Mouse (Mus musculus): Measurements from ENCODE around the gene Ldb3. TPM values are rescaled to one million over a fixed set of nuclear protein-coding genes. Genes with fewer than 3 reads are reported as not detected.

Ldb3 gene
- polyA plus RNA-seq (2016; fragmentation: Nextera tagmentation; extraction: Ambion mirVana), result 1.1 and 1.6 TPM in 2 replicates

GRCm38 (mm10) chr14:34588498-34588897 lies at the start of gene Ldb3:
Gene Ldb3, minus strand, starts transcription at chr14:34588682.
- no peak within 1 kb of the TSS for H3K9ac ChIP-seq
- no peaks in the 10 kb centered on the region for H3K9me3 ChIP-seq
- H3K4me1 ChIP-seq, result peaks cover 9% of the 10 kb centered on the region
- ATAC-seq (ENCODE audit: insufficient number of reproducible peaks, insufficient read depth, low FRiP score, low TSS enrichment), result no peak
- WGBS, result 62% methylated on average over 8 of the region's 8 CpGs
- no peak within 1 kb of the TSS for H3K27ac ChIP-seq
- no peak within 1 kb of the TSS for H3K4me3 ChIP-seq
- H3K27me3 ChIP-seq, result no peaks in the 10 kb centered on the region
- H3K36me3 ChIP-seq, result no peaks in the 10 kb centered on the region
- no peak within 1 kb of the TSS for H3K4me2 ChIP-seq (replicated peaks)

- no peaks in the 10 kb centered on the region for H3K27me3 ChIP-seq
- H3K27ac ChIP-seq, result no peak overlapping the region
- H3K9me3 ChIP-seq, result no peaks in the 10 kb centered on the region
- no peak overlapping the region for H3K9ac ChIP-seq
- ATAC-seq (ENCODE audit: insufficient number of reproducible peaks, insufficient read depth, low FRiP score, low TSS enrichment), result no peak
- H3K4me3 ChIP-seq, result no peak overlapping the region
- H3K36me3 ChIP-seq, result no peaks in the 10 kb centered on the region
- 86% methylated on average over 6 of the region's 6 CpGs for WGBS
- no peaks in the 10 kb centered on the region for H3K4me1 ChIP-seq
- H3K4me2 ChIP-seq (replicated peaks), result no peak overlapping the region
These were observed 47.2 kb upstream of the Ldb3 start for GRCm38 (mm10) chr14:34635721-34636120.

GRCm38 (mm10) chr14:34635192-34635591 lies 46.7 kb upstream of the Ldb3 start:
- no peak for ATAC-seq (ENCODE audit: insufficient number of reproducible peaks, insufficient read depth, low FRiP score, low TSS enrichment)
- WGBS, result 24% methylated on average over 7 of the region's 7 CpGs
- H3K4me2 ChIP-seq (replicated peaks), result no peak overlapping the region
- no peaks in the 10 kb centered on the region for H3K27me3 ChIP-seq
- H3K9me3 ChIP-seq, result no peaks in the 10 kb centered on the region
- H3K4me3 ChIP-seq, result no peak overlapping the region
- no peak overlapping the region for H3K9ac ChIP-seq
- H3K4me1 ChIP-seq, result no peaks in the 10 kb centered on the region
- no peak overlapping the region for H3K27ac ChIP-seq
- no peaks in the 10 kb centered on the region for H3K36me3 ChIP-seq

DNA sequence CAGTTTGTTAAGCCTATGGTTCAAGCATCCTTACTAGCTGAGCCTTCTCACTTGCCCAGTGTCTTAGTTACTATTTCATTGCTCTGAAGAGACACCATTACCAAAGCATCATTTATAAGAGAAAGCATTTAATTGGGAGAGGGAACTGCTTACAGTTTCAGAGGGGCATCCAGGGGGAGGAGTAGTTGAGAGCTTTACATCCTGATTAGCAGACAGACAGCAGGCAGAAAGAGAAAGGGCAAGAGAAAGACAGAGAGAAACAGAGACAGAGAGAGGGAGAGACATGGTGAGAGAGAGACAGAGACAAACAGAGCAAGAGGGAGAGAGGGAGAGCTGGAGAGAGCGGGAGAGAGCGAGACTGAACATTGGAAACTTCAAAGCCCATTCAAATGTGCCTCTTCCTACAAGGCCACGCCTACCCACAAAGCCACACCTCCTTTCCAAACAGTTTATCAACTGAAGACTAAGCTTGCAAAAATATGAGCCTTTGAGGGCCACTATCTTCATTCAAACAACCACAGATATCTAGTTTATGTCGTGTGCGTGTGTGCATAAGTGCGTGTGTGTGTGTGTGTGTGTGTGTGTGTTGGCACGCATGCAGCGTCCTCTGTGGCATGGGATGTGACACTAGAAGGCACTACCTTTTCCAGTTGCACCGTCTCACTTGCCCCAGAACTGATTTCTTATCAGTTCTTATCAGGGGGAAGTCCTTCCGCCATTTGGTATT lies 44.4 kb upstream of the Ldb3 start:
- Histone ChIP-seq H3K36me3 (no peaks in the 10 kb centered on the region), H3K9me3 (no peaks in the 10 kb centered on the region), H3K4me2 (replicated peaks) (no peak overlapping the region), H3K27me3 (no peaks in the 10 kb centered on the region), H3K9ac (no peak overlapping the region), H3K4me1 (no peaks in the 10 kb centered on the region), H3K4me3 (no peak overlapping the region), H3K27ac (no peak overlapping the region)
- WGBS, result 73% methylated on average over 10 of the region's 10 CpGs
- ATAC-seq (ENCODE audit: insufficient number of reproducible peaks, insufficient read depth, low FRiP score, low TSS enrichment), result no peak

GRCm38 (mm10) chr14:34626824-34627223 lies 38.3 kb upstream of the Ldb3 start:
- Histone ChIP-seq H3K4me1 (no peaks in the 10 kb centered on the region), H3K4me2 (replicated peaks) (no peak overlapping the region), H3K4me3 (no peak overlapping the region), H3K27ac (no peak overlapping the region), H3K36me3 (no peaks in the 10 kb centered on the region), H3K9ac (no peak overlapping the region), H3K27me3 (no peaks in the 10 kb centered on the region), H3K9me3 (no peaks in the 10 kb centered on the region)
- 83% methylated on average over 7 of the region's 7 CpGs for WGBS
- no peak for ATAC-seq (ENCODE audit: insufficient number of reproducible peaks, insufficient read depth, low FRiP score, low TSS enrichment)

DNA sequence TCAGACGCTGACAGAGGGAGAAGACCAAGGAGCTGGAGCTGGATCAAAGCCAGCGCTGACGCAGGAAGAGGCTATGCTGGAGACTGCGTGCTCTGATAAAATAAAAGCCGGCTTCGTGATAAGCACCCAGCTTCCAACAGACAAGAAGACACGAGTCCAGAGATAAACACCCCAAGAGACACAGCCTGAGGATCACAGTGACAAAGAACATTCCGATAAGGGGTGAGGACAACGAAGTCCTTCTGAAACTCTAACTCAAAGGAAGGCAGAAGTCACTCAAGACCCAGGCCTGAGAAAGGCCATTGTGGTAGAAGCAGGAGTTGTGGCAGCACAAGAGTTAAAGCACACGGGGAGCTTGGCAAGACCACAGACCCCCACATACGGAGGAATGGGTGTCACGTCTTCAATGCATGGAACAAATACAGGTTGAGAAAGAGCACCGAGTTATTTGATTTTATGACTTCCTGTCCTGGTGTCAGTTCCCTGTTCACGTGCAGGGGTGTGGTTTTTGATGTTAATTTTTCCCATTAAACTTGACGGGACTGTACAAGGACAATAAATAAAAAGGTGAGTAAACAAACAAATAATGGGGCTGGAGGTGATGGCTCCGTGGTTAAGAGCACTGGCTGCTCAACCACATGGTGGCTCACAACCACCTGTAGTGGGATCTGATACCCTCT lies 35.2 kb upstream of the Ldb3 start:
- Histone ChIP-seq H3K4me2 (replicated peaks) (no peak overlapping the region), H3K9ac (no peak overlapping the region), H3K36me3 (no peaks in the 10 kb centered on the region), H3K27ac (no peak overlapping the region), H3K9me3 (no peaks in the 10 kb centered on the region), H3K4me1 (no peaks in the 10 kb centered on the region), H3K4me3 (no peak overlapping the region), H3K27me3 (no peaks in the 10 kb centered on the region)
- no peak for ATAC-seq (ENCODE audit: insufficient number of reproducible peaks, insufficient read depth, low FRiP score, low TSS enrichment)
- 79% methylated on average over 16 of the region's 16 CpGs for WGBS

- 86% methylated on average over 5 of the region's 5 CpGs for WGBS
- H3K27me3 ChIP-seq, result no peaks in the 10 kb centered on the region
- no peak for ATAC-seq (ENCODE audit: insufficient number of reproducible peaks, insufficient read depth, low FRiP score, low TSS enrichment)
These were observed 34.6 kb upstream of the Ldb3 start for GRCm38 (mm10) chr14:34623074-34623473.

DNA sequence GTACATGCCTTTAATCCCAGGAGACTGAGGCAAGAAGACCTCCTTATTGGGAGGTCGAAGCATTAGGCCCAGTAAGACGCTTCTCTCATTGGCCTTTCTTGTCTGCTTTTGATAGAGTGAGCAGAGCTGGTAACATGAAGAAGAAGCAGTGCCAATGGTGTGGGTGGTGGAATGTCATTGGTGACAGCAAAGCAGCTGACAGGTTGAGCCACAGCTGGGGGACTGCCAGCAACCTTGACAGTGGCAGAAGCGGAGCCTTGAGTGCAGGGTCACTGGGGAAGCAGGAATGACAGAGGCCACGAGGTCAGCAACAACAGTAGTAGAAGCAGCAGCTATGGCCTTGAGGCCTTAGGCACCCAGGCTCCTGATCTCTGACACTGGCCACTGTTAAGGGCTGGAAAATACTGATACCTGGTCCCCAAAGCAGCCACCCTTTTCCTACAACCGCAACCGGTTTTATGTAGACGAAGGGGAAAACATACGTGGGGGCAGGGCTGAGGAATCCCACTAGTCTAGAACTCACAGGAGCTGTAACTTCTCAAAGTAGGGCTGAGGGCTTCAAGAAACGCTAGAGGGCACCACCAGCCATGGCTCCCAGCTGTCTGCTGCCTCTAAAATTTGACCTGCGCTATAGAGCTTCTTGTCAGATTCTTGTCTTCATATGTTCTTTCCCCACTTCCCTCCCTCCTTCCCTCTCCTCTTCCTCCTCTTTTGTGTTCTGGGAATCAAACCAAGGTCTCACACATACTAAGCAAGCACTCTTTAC lies 32.3 kb upstream of the Ldb3 start:
- no peaks in the 10 kb centered on the region for H3K4me1 ChIP-seq
- peaks cover 4% of the 10 kb centered on the region for H3K27me3 ChIP-seq
- H3K4me2 ChIP-seq (replicated peaks), result no peak overlapping the region
- no peaks in the 10 kb centered on the region for H3K36me3 ChIP-seq
- no peak overlapping the region for H3K27ac ChIP-seq
- no peaks in the 10 kb centered on the region for H3K9me3 ChIP-seq
- no peak overlapping the region for H3K4me3 ChIP-seq
- WGBS, result 30% methylated on average over 10 of the region's 10 CpGs
- no peak for ATAC-seq (ENCODE audit: insufficient number of reproducible peaks, insufficient read depth, low FRiP score, low TSS enrichment)
- H3K9ac ChIP-seq, result no peak overlapping the region

More at GRCm38 (mm10) chr14:34623074-34623473, 34.6 kb upstream of the Ldb3 start:
- Histone ChIP-seq H3K9me3 (no peaks in the 10 kb centered on the region), H3K36me3 (no peaks in the 10 kb centered on the region), H3K4me1 (no peaks in the 10 kb centered on the region), H3K4me3 (no peak overlapping the region), H3K9ac (no peak overlapping the region), H3K4me2 (replicated peaks) (no peak overlapping the region), H3K27ac (no peak overlapping the region)

- H3K27ac ChIP-seq, result no peak overlapping the region
- H3K4me3 ChIP-seq, result no peak overlapping the region
- H3K27me3 ChIP-seq, result peaks cover 24% of the 10 kb centered on the region
- no peaks in the 10 kb centered on the region for H3K36me3 ChIP-seq
- H3K4me1 ChIP-seq, result peaks cover 4% of the 10 kb centered on the region
- WGBS, result 27% methylated on average over 9 of the region's 9 CpGs
- no peaks in the 10 kb centered on the region for H3K9me3 ChIP-seq
- no peak overlapping the region for H3K4me2 ChIP-seq (replicated peaks)
- no peak overlapping the region for H3K9ac ChIP-seq
- no peak for ATAC-seq (ENCODE audit: insufficient number of reproducible peaks, insufficient read depth, low FRiP score, low TSS enrichment)
These were observed 30.3 kb upstream of the Ldb3 start for GRCm38 (mm10) chr14:34618808-34619207.

- H3K9ac ChIP-seq, result no peak overlapping the region
- 3% methylated on average over 8 of the region's 8 CpGs for WGBS
- no peak for ATAC-seq (ENCODE audit: insufficient number of reproducible peaks, insufficient read depth, low FRiP score, low TSS enrichment)
These were observed 28.3 kb upstream of the Ldb3 start for GRCm38 (mm10) chr14:34616821-34617220.

DNA sequence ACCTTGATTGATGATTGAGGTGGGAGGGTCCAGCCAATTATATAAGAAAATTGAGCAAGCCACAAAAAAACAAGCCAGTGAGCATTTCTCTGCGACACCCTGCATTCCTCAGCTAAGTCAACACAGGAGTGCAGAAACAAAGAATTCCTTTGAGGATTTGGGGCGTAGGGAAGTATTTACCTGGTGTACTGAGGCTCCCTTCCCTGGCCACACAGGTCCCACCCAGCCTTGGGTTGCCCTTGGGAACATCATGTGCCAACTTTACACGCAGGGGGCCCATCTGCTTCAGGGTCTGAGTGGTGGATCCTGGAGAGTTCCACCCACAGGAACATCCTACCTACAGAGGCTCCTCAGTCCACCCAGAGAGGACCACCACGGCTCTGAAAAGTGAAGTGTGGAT lies 27.1 kb upstream of the Ldb3 start:
- no peak overlapping the region for H3K4me3 ChIP-seq
- no peaks in the 10 kb centered on the region for H3K36me3 ChIP-seq
- H3K27ac ChIP-seq, result no peak overlapping the region
- H3K4me2 ChIP-seq (replicated peaks), result no peak overlapping the region
- no peak overlapping the region for H3K9ac ChIP-seq
- 36% methylated on average over 4 of the region's 4 CpGs for WGBS
- H3K4me1 ChIP-seq, result peaks cover 4% of the 10 kb centered on the region
- H3K9me3 ChIP-seq, result no peaks in the 10 kb centered on the region
- no peak for ATAC-seq (ENCODE audit: insufficient number of reproducible peaks, insufficient read depth, low FRiP score, low TSS enrichment)
- H3K27me3 ChIP-seq, result peaks cover 30% of the 10 kb centered on the region

More at GRCm38 (mm10) chr14:34616821-34617220, 28.3 kb upstream of the Ldb3 start:
- Histone ChIP-seq H3K9me3 (no peaks in the 10 kb centered on the region), H3K27me3 (peaks cover 30% of the 10 kb centered on the region), H3K4me1 (peaks cover 4% of the 10 kb centered on the region), H3K4me2 (replicated peaks) (no peak overlapping the region), H3K4me3 (no peak overlapping the region), H3K27ac (no peak overlapping the region), H3K36me3 (no peaks in the 10 kb centered on the region)

Data from embryonic facial prominence, embryonic 12.5 days (tissue).